Mouse (Mus musculus) adrenal gland, adult 10 weeks (tissue): Measurements from ENCODE around the gene Acbd3. TPM values are rescaled to one million over a fixed set of nuclear protein-coding genes. Genes with fewer than 3 reads are reported as not detected.

Experiments used
- polyA plus RNA-seq: library from polyadenylated mRNA; stranded (reverse); fragments of 350-450 nt; fragmentation: Illumina TruSeq; extraction: RNeasy Lipid Tissue Mini Kit (QIAGEN cat#74804); gene quantifications from one replicate; pipeline ENCODE4 v1.2.3, GENCODE M21; 2014; ENCODE audit warnings: low read depth, low replicate concordance

Acbd3 gene
- polyA plus RNA-seq, result 98.0 TPM

DNA sequence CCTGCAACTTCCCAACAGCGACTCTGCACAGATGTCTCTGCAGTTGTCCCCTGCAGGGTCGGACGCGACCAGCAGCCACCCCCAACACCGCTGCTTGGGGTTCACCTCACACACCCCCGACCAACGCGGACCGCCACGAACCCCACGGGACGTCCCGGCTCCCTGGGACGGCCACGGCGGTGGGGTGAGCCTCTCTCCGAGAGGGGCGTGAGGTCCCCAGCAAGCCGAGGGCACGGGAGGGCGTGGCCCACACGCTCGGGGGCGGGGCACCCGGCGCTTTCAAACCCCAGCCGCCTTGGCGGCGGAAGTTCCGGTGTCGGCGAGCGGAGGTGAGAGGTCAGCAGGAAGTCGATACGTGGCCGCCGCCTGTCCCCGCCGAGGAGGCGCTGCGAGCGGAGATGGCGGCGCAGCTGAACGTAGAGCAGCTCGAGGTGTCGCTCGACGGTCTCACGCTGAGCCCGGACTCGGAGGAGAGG, at the start of gene Acbd3:
Acbd3 (plus strand) TSS at position 340 of the 476 bp plus-strand sequence.

DNA sequence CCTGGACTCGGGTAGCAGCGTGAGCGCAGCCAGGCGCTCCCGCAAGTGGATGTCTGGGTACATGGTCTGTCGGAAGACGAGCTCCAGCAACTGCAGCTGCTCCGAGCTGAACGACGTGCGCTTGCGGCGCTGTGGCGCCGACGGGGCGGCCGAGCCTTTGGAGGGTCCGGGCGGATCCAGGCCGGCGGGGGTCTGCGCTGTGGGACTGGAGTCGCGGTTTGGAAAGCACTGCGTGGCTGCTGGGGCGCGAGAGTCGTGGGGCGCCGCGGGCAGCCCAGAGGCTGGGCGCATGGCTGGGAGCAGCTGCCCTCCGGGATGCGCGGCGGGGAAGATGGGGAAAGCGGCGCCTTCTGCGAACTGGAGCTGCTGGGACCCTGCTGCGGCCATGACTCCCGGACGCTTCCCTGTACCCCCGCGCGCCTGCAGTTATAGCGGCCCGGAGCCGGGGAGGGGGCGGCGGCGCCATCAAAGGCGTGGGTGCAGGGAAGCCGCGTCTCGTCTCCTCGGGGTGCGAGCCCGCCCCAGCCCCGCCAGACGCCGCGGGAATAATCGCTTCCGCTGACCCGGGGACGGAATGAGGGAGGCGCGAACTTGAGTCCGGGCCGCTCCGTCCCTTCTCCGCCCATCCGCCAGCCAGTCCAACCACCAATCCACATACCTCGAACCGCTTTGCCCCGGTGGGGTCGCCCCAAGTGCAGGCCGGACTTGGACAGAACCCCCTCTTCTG, 29.1 kb upstream of the Acbd3 start, which contains the start of gene Mixl1:
Mixl1 (minus strand) TSS at position 409 of the 727 bp plus-strand sequence.

Other genes starting within 250 kb of the Acbd3 start
- 0.12 TPM for gene Stum, start 242.5 kb upstream of the Acbd3 start, polyA plus RNA-seq
- 26.9 TPM for gene Parp1, start 157.1 kb upstream of the Acbd3 start, polyA plus RNA-seq
- 16.9 TPM for gene Lin9, start 84.9 kb upstream of the Acbd3 start, polyA plus RNA-seq
- gene Mixl1, start 29.0 kb upstream of the Acbd3 start, polyA plus RNA-seq, result not detected
- gene H3f3a, start 87.9 kb downstream of the Acbd3 start, polyA plus RNA-seq, result 1,682 TPM
- 33.7 TPM for gene Sde2, start 125.1 kb downstream of the Acbd3 start, polyA plus RNA-seq
- 0.23 TPM for gene Lefty2, start 167.1 kb downstream of the Acbd3 start, polyA plus RNA-seq
- 3.1 TPM for gene Pycr2, start 178.2 kb downstream of the Acbd3 start, polyA plus RNA-seq
- 1.6 TPM for gene Lefty1, start 209.0 kb downstream of the Acbd3 start, polyA plus RNA-seq
- 10.2 TPM for gene Tmem63a, start 216.3 kb downstream of the Acbd3 start, polyA plus RNA-seq